Mouse (Mus musculus) naive thymus-derived CD4-positive, alpha-beta T cell, adult 5 months (primary cell): ENCODE results near the gene Cnksr2. TPM values are rescaled to one million over a fixed set of nuclear protein-coding genes. Genes with fewer than 3 reads are reported as not detected.

ENCODE experiments used
- polyA plus RNA-seq: library from polyadenylated mRNA; unstranded; fragments of 100-300 nt; shearing (Covaris generic); gene quantifications from one replicate; pipeline ENCODE4 v1.2.1, GENCODE M21; 2017

The Cnksr2 gene
- not detected for polyA plus RNA-seq

DNA sequence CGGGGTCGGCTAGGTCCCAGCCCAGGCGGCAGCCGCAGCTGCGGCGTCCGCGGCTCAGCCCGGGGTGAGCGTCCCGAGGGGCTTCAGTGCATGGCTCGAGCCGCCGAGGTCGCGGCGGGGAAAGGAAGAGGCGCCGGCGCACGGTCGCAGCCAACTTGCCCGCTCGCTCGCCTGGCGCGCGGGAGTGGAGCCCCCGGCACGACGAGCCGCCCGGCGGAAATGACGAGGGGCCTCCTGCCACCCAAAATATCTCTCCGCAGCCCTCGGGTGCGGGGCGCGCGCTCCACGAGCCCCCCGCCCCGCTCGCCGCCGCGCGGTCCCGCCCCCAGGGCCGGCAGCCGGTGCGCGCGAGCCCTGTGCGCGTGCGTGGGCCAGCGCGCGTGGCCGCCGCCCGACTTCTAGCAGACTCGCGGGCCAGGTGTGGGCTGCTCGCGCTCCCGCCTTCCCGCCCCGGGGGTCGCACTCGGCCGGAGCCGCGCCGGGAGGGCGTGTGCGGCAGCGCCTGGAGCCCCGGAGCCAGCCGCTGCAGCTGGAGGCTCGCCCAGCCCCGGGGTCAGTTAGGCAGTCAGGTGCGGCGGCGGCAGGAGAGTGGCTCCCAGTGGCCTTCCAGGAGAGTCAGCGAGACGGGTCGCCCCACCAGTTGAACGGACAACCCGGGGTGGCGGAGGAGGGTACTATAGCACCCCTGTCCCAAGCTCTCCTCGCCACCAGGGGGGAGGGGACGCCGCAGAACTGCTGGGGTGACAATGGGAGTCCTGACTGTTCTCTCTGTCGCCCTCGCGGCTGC, at the start of gene Cnksr2:
TSS of gene Cnksr2 (minus strand) at position 238 of the 787 bp plus-strand sequence.

DNA sequence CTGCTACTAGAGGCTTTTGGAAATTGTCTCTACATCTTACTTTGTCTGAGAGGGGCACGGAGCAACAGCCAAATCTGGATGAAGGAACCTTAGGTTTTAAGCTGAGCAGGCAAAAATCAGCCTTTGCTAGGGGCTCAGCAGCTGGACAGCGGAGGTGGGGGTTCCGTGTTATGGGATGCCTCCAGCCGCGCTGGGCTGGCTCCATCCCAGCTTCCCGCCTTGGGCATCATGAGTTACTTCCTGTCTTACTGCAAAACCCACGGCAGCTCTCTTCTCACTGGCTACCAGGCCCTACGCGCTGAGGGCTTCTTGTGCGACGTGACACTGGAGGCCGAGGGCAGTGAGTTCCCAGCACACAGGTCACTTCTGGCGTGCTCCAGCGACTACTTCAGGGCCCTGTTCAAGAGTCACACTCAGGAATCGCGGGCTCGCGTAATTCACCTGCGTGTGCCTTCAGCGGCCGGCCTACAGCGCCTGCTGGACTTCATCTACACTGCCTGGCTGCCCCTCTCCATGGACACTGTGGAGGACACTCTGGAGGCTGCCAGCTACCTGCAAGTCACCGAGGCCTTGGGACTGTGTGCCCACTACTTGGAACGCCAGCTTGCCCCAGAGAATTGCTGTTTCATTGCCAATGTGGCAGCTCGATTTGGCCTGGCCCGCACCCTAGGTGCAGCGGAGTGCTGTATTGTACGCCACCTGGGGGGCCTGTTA, 224.7 kb downstream of the Cnksr2 start, which contains the start of gene Klhl34:
TSS of gene Klhl34 (plus strand) at position 229 of the 714 bp plus-strand sequence.

Other genes starting within 250 kb of the Cnksr2 start
- gene Klhl34, start 224.9 kb downstream of the Cnksr2 start, polyA plus RNA-seq = not detected